Mouse (Mus musculus) myocyte (in vitro differentiated cells): ENCODE results near the gene Ptprd. TPM values are rescaled to one million over a fixed set of nuclear protein-coding genes. Genes with fewer than 3 reads are reported as not detected.

Source experiments
- H3K27me3 ChIP-seq: one replicate; pipeline ENCODE4 v1.6.1; 2011; ENCODE audit not compliant: control insufficient read depth, insufficient read depth, insufficient read length
- H3K36me3 ChIP-seq: one replicate; pipeline ENCODE4 v1.6.1; 2011; ENCODE audit not compliant: control insufficient read depth, insufficient read depth
- H3K4me2 ChIP-seq: one replicate; pipeline ENCODE4 v1.6.1; 2011; ENCODE audit warnings: low read depth, control low read depth
- H3K4me3 ChIP-seq: one replicate; pipeline ENCODE4 v1.5.1; 2011; ENCODE audit warnings: mild to moderate bottlenecking, control low read depth, moderate library complexity
- H3K79me2 ChIP-seq: one replicate; pipeline ENCODE4 v1.6.1; 2011; ENCODE audit not compliant: control insufficient read depth, insufficient read depth
- H3ac ChIP-seq: one replicate; pipeline ENCODE4 v1.6.1; 2011; ENCODE audit not compliant: control insufficient read depth, insufficient read length
- CEBPB ChIP-seq: IDR thresholded peaks from 2 replicates; pipeline ENCODE4 v1.6.1; 2011; ENCODE audit warnings: mild to moderate bottlenecking, moderate library complexity; ENCODE audit not compliant: poor library complexity, insufficient read depth, severe bottlenecking
- E2F4 ChIP-seq: IDR thresholded peaks from one replicate; pipeline ENCODE4 v1.6.1; 2011; ENCODE audit warnings: mild to moderate bottlenecking, control low read depth, moderate library complexity; ENCODE audit not compliant: insufficient read depth
- MAX ChIP-seq: IDR thresholded peaks from one replicate; pipeline ENCODE4 v1.6.1; 2011; ENCODE audit warnings: low read depth, mild to moderate bottlenecking, control low read depth
- MYOD1 ChIP-seq, 3 experiments: IDR thresholded peaks; one replicate each; pipeline ENCODE4 v1.6.1; 2011; ENCODE audit warnings: control low read depth in 2 of 3, low read depth in 2 of 3, mild to moderate bottlenecking in 2 of 3, moderate library complexity in 1 of 3; ENCODE audit not compliant: insufficient read length in 2 of 3, control insufficient read depth in 1 of 3
- MYOG ChIP-seq, 3 experiments: IDR thresholded peaks; one replicate each; pipeline ENCODE4 v1.6.1; 2011; ENCODE audit warnings: control low read depth in 2 of 3, low read depth in 2 of 3, mild to moderate bottlenecking in 2 of 3; ENCODE audit not compliant: insufficient read length in 2 of 3, control insufficient read depth in 1 of 3, insufficient read depth in 1 of 3
- POLR2A ChIP-seq: IDR thresholded peaks from one replicate; pipeline ENCODE4 v1.6.1; 2011; ENCODE audit warnings: low read depth, mild to moderate bottlenecking, control low read depth, moderate library complexity; ENCODE audit not compliant: insufficient read length
- POLR2AphosphoS2 ChIP-seq: IDR thresholded peaks from one replicate; pipeline ENCODE4 v1.6.1; 2011; ENCODE audit warnings: low read depth, control low read depth; ENCODE audit not compliant: insufficient read length
- REST ChIP-seq: IDR thresholded peaks from one replicate; pipeline ENCODE4 v1.6.1; 2011; ENCODE audit warnings: mild to moderate bottlenecking, control low read depth, moderate library complexity; ENCODE audit not compliant: insufficient read depth, insufficient read length
- SRF ChIP-seq: IDR thresholded peaks from one replicate; pipeline ENCODE4 v1.6.1; 2011; ENCODE audit warnings: low read depth; ENCODE audit not compliant: control insufficient read depth, insufficient read length
- TCF12 ChIP-seq: IDR thresholded peaks from one replicate; pipeline ENCODE4 v1.6.1; 2011; ENCODE audit warnings: mild to moderate bottlenecking, control low read depth; ENCODE audit not compliant: poor library complexity, insufficient read depth, severe bottlenecking
- TCF3 ChIP-seq: IDR thresholded peaks from one replicate; pipeline ENCODE4 v1.6.1; 2011; ENCODE audit warnings: low read depth, control low read depth; ENCODE audit not compliant: insufficient read length
- USF1 ChIP-seq: IDR thresholded peaks from one replicate; pipeline ENCODE4 v1.6.1; 2011; ENCODE audit warnings: low read depth, mild to moderate bottlenecking, control low read depth, moderate library complexity
- polyA plus RNA-seq: library from polyadenylated mRNA; unstranded; fragments of >200 nt; fragmentation: generic; extraction: Trizol; gene quantifications from one replicate; pipeline ENCODE4 v1.2.1, GENCODE M21; 2012; ENCODE audit warnings: missing spikeins

Ptprd gene
- polyA plus RNA-seq, 1 experiment, result 2.9 TPM

DNA sequence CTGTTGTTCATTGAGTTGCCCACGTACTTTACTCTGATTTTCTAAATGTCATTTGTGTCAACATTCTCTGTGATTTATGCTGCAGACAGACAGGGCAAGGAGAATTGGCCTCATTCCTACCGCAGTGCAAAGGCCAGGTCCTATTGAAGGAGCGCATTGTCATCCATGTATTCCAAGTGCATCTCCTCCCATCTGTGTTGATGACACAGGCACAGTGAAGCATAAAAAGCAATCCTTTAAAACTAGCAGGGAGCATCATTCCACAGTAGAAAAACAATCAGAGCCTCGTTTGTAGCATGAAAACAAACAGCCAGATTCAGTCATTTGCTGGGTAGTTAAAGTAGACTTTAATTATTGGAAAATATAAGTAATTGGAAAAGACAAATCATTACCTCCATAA is 960.6 kb downstream of the Ptprd start:
- H3K4me2 ChIP-seq, result no peak overlapping the region
- H3K36me3 ChIP-seq, result no peaks in the 10 kb centered on the region
- TF ChIP-seq MAX (no peak), E2F4 (no peak)
- no peak overlapping the region for H3K4me3 ChIP-seq
- H3K27me3 ChIP-seq, result no peaks in the 10 kb centered on the region
- H3K79me2 ChIP-seq, result no peaks in the 10 kb centered on the region
- H3ac ChIP-seq, result no peak overlapping the region

GRCm38 (mm10) chr4:77249801-77250200 is 962.0 kb downstream of the Ptprd start:
- Histone ChIP-seq H3K79me2 (no peaks in the 10 kb centered on the region), H3K36me3 (no peaks in the 10 kb centered on the region), H3K4me2 (no peak overlapping the region), H3K27me3 (no peaks in the 10 kb centered on the region), H3ac (no peak overlapping the region), H3K4me3 (no peak overlapping the region)
- TF ChIP-seq TCF12 (no peak), TCF3 (no peak), USF1 (no peak), MYOD1 (IDR thresholded peaks at IDR 0.05; ENCODE audit: control insufficient read depth in 1 of 3, insufficient read length in 2 of 3, low read depth in 2 of 3) (no peak), MAX (no peak), CEBPB (no peak), POLR2AphosphoS2 (no peak), POLR2A (no peak), REST (no peak), SRF (no peak), E2F4 (no peak), MYOG (IDR thresholded peaks at IDR 0.05; ENCODE audit: control insufficient read depth in 1 of 3, insufficient read depth in 1 of 3, insufficient read length in 2 of 3, low read depth in 2 of 3) (no peak)

GRCm38 (mm10) chr4:77248918-77249317 is 962.8 kb downstream of the Ptprd start:
- Histone ChIP-seq H3K36me3 (no peaks in the 10 kb centered on the region), H3K27me3 (no peaks in the 10 kb centered on the region), H3K4me3 (no peak overlapping the region), H3K4me2 (no peak overlapping the region), H3ac (no peak overlapping the region), H3K79me2 (no peaks in the 10 kb centered on the region)
- no peak for TF ChIP-seq USF1
- TF ChIP-seq TCF12, result no peak
- no peak for TF ChIP-seq MYOD1 (IDR thresholded peaks at IDR 0.05; ENCODE audit: control insufficient read depth in 1 of 3, insufficient read length in 2 of 3, low read depth in 2 of 3)
- TF ChIP-seq POLR2A, result no peak
- TF ChIP-seq SRF, result no peak
- TF ChIP-seq CEBPB, result no peak
- no peak for TF ChIP-seq MAX
- no peak for TF ChIP-seq MYOG (IDR thresholded peaks at IDR 0.05; ENCODE audit: control insufficient read depth in 1 of 3, insufficient read depth in 1 of 3, insufficient read length in 2 of 3, low read depth in 2 of 3)
- no peak for TF ChIP-seq POLR2AphosphoS2
- TF ChIP-seq E2F4, result no peak
- TF ChIP-seq REST, result no peak
- no peak for TF ChIP-seq TCF3

DNA sequence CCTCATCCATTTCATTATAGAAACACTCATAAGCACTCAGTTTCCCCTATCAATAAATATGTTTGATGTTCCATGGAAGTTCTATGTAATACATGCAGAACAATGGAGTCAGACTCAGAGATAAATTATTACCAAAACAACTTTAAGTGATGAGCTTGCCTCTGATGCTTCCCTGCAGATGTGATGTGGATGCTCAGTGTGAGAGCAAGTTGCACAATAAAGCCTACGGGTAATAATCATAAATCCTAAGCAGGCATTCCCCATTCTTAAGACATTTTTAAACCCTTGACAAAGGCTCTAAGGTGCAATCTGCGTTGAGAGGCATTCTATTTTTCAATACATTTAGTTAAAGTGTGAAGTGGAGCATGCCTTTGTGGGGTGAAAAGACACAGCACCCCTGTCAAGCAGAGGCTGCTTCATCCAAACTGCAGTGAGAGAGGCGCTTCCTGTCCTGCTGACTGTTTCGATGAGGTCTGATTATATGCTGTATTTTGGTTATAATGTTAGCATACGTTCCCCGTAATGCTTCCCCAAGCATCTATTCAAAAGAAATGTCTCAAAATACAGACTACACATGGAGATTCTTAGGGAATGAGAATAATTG is 969.8 kb downstream of the Ptprd start:
- Histone ChIP-seq H3ac (no peak overlapping the region), H3K79me2 (no peaks in the 10 kb centered on the region), H3K4me3 (no peak overlapping the region), H3K27me3 (no peaks in the 10 kb centered on the region), H3K4me2 (no peak overlapping the region), H3K36me3 (no peaks in the 10 kb centered on the region)
- TF ChIP-seq POLR2AphosphoS2, result no peak
- no peak for TF ChIP-seq MYOG (IDR thresholded peaks at IDR 0.05; ENCODE audit: control insufficient read depth in 1 of 3, insufficient read depth in 1 of 3, insufficient read length in 2 of 3, low read depth in 2 of 3)
- TF ChIP-seq CEBPB, result no peak
- no peak for TF ChIP-seq MYOD1 (IDR thresholded peaks at IDR 0.05; ENCODE audit: control insufficient read depth in 1 of 3, insufficient read length in 2 of 3, low read depth in 2 of 3)
- no peak for TF ChIP-seq REST
- no peak for TF ChIP-seq TCF12
- no peak for TF ChIP-seq USF1
- TF ChIP-seq E2F4, result no peak
- no peak for TF ChIP-seq POLR2A
- no peak for TF ChIP-seq TCF3
- TF ChIP-seq MAX, result no peak
- no peak for TF ChIP-seq SRF

GRCm38 (mm10) chr4:77238144-77238543 is 973.6 kb downstream of the Ptprd start:
- TF ChIP-seq SRF (no peak), POLR2AphosphoS2 (no peak), USF1 (no peak), MYOG (IDR thresholded peaks at IDR 0.05; ENCODE audit: control insufficient read depth in 1 of 3, insufficient read depth in 1 of 3, insufficient read length in 2 of 3, low read depth in 2 of 3) (no peak), E2F4 (no peak), CEBPB (no peak), MYOD1 (IDR thresholded peaks at IDR 0.05; ENCODE audit: control insufficient read depth in 1 of 3, insufficient read length in 2 of 3, low read depth in 2 of 3) (no peak), MAX (no peak), POLR2A (no peak), TCF3 (no peak), TCF12 (no peak), REST (no peak)
- Histone ChIP-seq H3K79me2 (no peaks in the 10 kb centered on the region), H3ac (no peak overlapping the region), H3K36me3 (no peaks in the 10 kb centered on the region), H3K4me3 (no peak overlapping the region), H3K4me2 (no peak overlapping the region), H3K27me3 (no peaks in the 10 kb centered on the region)
